Mouse (Mus musculus) kidney, adult 2 months (tissue): ENCODE measurements around the gene Dnajc15. TPM values are rescaled to one million over a fixed set of nuclear protein-coding genes. Genes with fewer than 3 reads are reported as not detected.

Source experiments
- DNase-seq: peaks from one replicate; pipeline ENCODE4 v3.0.0; 2021
- H3K27ac ChIP-seq: fragments of 200-500 bp; 2 replicates; pipeline ENCODE4 v1.5.1; 2012; ENCODE audit warnings: low read depth, low read length, control low read depth, inconsistent platforms; ENCODE audit not compliant: insufficient read depth
- H3K27me3 ChIP-seq: fragments of 200-500 bp; replicated peaks from 2 replicates; pipeline ENCODE4 v1.6.1; 2012; ENCODE audit warnings: mild to moderate bottlenecking, moderate library complexity, low read length, inconsistent platforms; ENCODE audit not compliant: control insufficient read depth, insufficient read depth
- H3K36me3 ChIP-seq: fragments of 200-500 bp; 2 replicates; pipeline ENCODE4 v1.6.1; 2012; ENCODE audit warnings: mild to moderate bottlenecking, moderate library complexity, low read length, inconsistent platforms; ENCODE audit not compliant: control insufficient read depth, insufficient read depth
- H3K4me1 ChIP-seq: fragments of 200-500 bp; 2 replicates; pipeline ENCODE4 v1.6.1; 2011; ENCODE audit warnings: low read length; ENCODE audit not compliant: control insufficient read depth, insufficient read depth
- H3K4me3 ChIP-seq: fragments of 200-500 bp; 2 replicates; pipeline ENCODE4 v1.5.1; 2011; ENCODE audit warnings: mild to moderate bottlenecking, low read depth, low read length, control low read depth; ENCODE audit not compliant: insufficient read depth
- CTCF ChIP-seq: fragments of 200-500 bp; conservative IDR thresholded peaks from 2 replicates; pipeline ENCODE4 v1.5.1; 2011; ENCODE audit warnings: low read depth, mild to moderate bottlenecking, control low read depth, low read length, moderate library complexity, mixed read lengths; ENCODE audit not compliant: insufficient read depth, insufficient read length
- POLR2A ChIP-seq: fragments of 200-500 bp; IDR thresholded peaks from one replicate; pipeline ENCODE4 v1.6.1; 2011; ENCODE audit warnings: low read depth, low read length, control low read depth
- WGBS: fragments of 180-500 bp; shearing (Covaris S2); methylation state at CpG from one replicate; pipeline ENCODE4 v1.1.7; 2018; 5-methylcytosine and 5-hydroxymethylcytosine counted together
- polyA plus RNA-seq: library from polyadenylated mRNA; depleted of rRNA; stranded (reverse); fragments of >200 nt; gene quantifications from 2 replicates; pipeline ENCODE4 v1.2.3, GENCODE M21; 2012; rRNA removed

Dnajc15 gene
- polyA plus RNA-seq, 1 experiment = 20.5 TPM

- WGBS = 86% methylated on average over 8 of the region's 8 CpGs
- no peak overlapping the region for H3K4me3 ChIP-seq
- H3K36me3 ChIP-seq = no peaks in the 10 kb centered on the region
- no peak overlapping the region for H3K27ac ChIP-seq
- no peaks in the 10 kb centered on the region for H3K4me1 ChIP-seq
- no peak for TF ChIP-seq CTCF
- H3K27me3 ChIP-seq = no peaks in the 10 kb centered on the region
- DNase-seq = no peak
Observed at GRCm38 (mm10) chr14:77773331-77773730, 101.6 kb downstream of the Dnajc15 start.

GRCm38 (mm10) chr14:77771626-77772025 lies 103.3 kb downstream of the Dnajc15 start:
- 72% methylated on average over 2 of the region's 2 CpGs for WGBS
- H3K27ac ChIP-seq = no peak overlapping the region
- H3K36me3 ChIP-seq = no peaks in the 10 kb centered on the region
- TF ChIP-seq CTCF = no peak
- no peak for TF ChIP-seq POLR2A
- H3K4me1 ChIP-seq = no peaks in the 10 kb centered on the region
- DNase-seq = no peak
- H3K27me3 ChIP-seq = no peaks in the 10 kb centered on the region
- H3K4me3 ChIP-seq = no peak overlapping the region

Other genes starting within 250 kb of the Dnajc15 start
- 1.2 and 4.7 TPM in 2 replicates for gene Epsti1, start 29.1 kb upstream of the Dnajc15 start, polyA plus RNA-seq
- not detected in 2 replicates for gene Fam216b, start 213.9 kb upstream of the Dnajc15 start, polyA plus RNA-seq